Mouse (Mus musculus) G1E (cell line): ENCODE measurements around the gene Agap1.

Experiments used
- CTCF ChIP-seq: IDR thresholded peaks from 2 replicates; pipeline ENCODE4 v1.5.1; 2012; ENCODE audit warnings: low read depth, low read length, inconsistent platforms, mixed read lengths
- GATA1 ChIP-seq: IDR thresholded peaks from 2 replicates; pipeline ENCODE4 v1.6.1; 2012; ENCODE audit warnings: borderline replicate concordance, low read length, inconsistent platforms, mixed read lengths
- TAL1 ChIP-seq: conservative IDR thresholded peaks from 2 replicates; pipeline ENCODE4 v1.6.1; 2012; ENCODE audit warnings: low read depth, low read length, inconsistent platforms, mixed read lengths

DNA sequence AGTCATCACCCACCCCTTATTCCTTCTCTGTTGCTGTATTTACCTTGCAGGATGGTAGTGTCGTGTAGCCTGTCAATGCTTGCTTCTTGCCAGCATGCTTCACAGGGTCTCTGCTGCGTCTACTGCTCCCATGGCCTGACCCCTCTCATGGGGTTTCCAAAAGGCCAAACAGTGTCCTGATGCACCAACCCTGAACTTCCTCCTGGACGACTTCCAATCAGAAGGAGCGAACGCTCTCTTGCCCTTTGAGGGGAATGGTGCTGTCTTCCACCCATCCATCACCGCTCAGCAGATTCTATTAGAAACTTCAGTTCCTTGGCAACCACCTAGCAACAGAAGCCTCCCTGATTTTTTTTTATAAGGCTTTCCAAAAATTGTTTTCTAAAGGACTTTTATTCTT, 48.6 kb upstream of the Agap1 start:
- no peak for TF ChIP-seq GATA1
- TF ChIP-seq CTCF, result no peak
- no peak for TF ChIP-seq TAL1
